Mouse (Mus musculus) neural tube, embryonic 12.5 days (tissue): Measurements from ENCODE around the gene BC049715. TPM values are rescaled to one million over a fixed set of nuclear protein-coding genes. Genes with fewer than 3 reads are reported as not detected.

ENCODE experiments used
- ATAC-seq: fragments of 200-750 bp; cut with Nextera tagmentation; 2 replicates; pipeline ENCODE4 v1.8.0; 2017; ENCODE audit warnings: low read depth, mild to moderate bottlenecking, moderate TSS enrichment, moderate library complexity; ENCODE audit not compliant: low FRiP score
- H3K27ac ChIP-seq: fragments of 300-500 bp; sonication (generic); 2 replicates; pipeline ENCODE4 v1.5.1; 2016
- H3K27me3 ChIP-seq: fragments of 300-500 bp; sonication (generic); replicated peaks from 2 replicates; pipeline ENCODE4 v1.6.1; 2016; ENCODE audit warnings: mild to moderate bottlenecking
- H3K36me3 ChIP-seq: fragments of 300-500 bp; sonication (generic); 2 replicates; pipeline ENCODE4 v1.6.1; 2016; ENCODE audit warnings: mild to moderate bottlenecking
- H3K4me1 ChIP-seq: fragments of 300-500 bp; sonication (generic); 2 replicates; pipeline ENCODE4 v1.6.1; 2016
- H3K4me2 ChIP-seq: fragments of 300-500 bp; sonication (generic); replicated peaks from 2 replicates; pipeline ENCODE4 v1.6.1; 2016; ENCODE audit warnings: mild to moderate bottlenecking
- H3K4me3 ChIP-seq: fragments of 300-500 bp; sonication (generic); 2 replicates; pipeline ENCODE4 v1.5.1; 2016
- H3K9ac ChIP-seq: fragments of 300-500 bp; sonication (generic); 2 replicates; pipeline ENCODE4 v1.6.1; 2016; ENCODE audit warnings: mild to moderate bottlenecking
- H3K9me3 ChIP-seq: fragments of 300-500 bp; sonication (generic); 2 replicates; pipeline ENCODE4 v1.6.1; 2016; ENCODE audit warnings: mild to moderate bottlenecking
- WGBS: fragments of 180-500 bp; shearing (Covaris S2); methylation state at CpG from one replicate; pipeline ENCODE4 v1.1.7; 2016; 5-methylcytosine and 5-hydroxymethylcytosine counted together
- polyA plus RNA-seq: library from polyadenylated mRNA; unstranded; fragments of >200 nt; fragmentation: Nextera tagmentation; extraction: Ambion mirVana; gene quantifications from 2 replicates; pipeline ENCODE4 v1.2.1, GENCODE M21; 2016

Gene BC049715
- polyA plus RNA-seq, 1 experiment from 2014 or later = 1.1 TPM

GRCm38 (mm10) chr6:136811196-136811595 is 16.2 kb upstream of the BC049715 start:
- no peak overlapping the region for H3K9ac ChIP-seq
- no peaks in the 10 kb centered on the region for H3K27me3 ChIP-seq
- H3K4me1 ChIP-seq = peaks cover 10% of the 10 kb centered on the region
- no peak overlapping the region for H3K27ac ChIP-seq
- WGBS = 90% methylated on average over 10 of the region's 10 CpGs
- no peak overlapping the region for H3K4me3 ChIP-seq
- no peak for ATAC-seq
- H3K4me2 ChIP-seq = no peak overlapping the region
- no peaks in the 10 kb centered on the region for H3K9me3 ChIP-seq
- H3K36me3 ChIP-seq = peaks cover 38% of the 10 kb centered on the region

DNA sequence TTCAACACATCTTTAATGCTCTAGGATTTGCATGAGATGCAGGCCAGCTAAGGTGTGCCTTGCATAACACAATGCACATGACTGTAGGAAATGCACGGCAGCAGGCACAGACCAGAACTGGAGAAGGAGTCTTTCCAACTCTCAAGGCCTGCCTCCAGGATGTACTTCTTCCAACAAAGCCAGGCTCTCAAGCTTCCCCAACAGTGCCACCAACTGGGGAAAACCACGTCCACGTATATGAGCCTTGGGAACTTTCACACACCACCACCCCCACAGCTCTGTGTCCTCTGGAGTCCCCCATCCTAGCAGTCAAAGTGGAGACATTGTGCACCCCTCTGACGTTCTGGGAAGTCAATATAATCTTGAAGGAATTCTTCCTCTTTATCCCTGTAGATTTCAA is 14.3 kb upstream of the BC049715 start:
- Histone ChIP-seq H3K27ac (no peak overlapping the region), H3K27me3 (no peaks in the 10 kb centered on the region), H3K4me2 (no peak overlapping the region), H3K36me3 (peaks cover 56% of the 10 kb centered on the region), H3K4me3 (no peak overlapping the region), H3K9ac (no peak overlapping the region), H3K4me1 (peaks cover 10% of the 10 kb centered on the region), H3K9me3 (no peaks in the 10 kb centered on the region)
- no peak for ATAC-seq
- WGBS = 46% methylated on average over 4 of the region's 4 CpGs

DNA sequence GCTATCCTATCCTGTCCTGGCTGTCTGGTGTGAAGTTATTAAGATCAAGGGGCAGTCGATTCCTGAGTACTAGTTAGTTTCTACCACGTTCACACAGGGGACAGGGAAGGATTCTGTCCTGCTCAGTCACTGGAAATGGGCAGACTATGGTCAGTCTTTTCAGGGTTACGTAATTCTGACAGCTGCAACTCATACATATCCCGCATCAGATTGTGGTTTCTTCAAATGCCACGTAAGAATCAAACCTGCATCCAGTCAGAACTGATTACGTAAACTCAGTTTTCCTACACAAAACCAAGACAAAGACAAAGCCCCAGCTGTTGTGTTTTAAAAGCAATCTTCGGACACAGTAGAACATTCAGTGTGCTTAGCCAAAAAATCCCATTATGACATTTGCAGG is 12.0 kb upstream of the BC049715 start:
- H3K27ac ChIP-seq = no peak overlapping the region
- no peak overlapping the region for H3K4me2 ChIP-seq
- no peak overlapping the region for H3K9ac ChIP-seq
- no peaks in the 10 kb centered on the region for H3K9me3 ChIP-seq
- H3K4me3 ChIP-seq = no peak overlapping the region
- H3K4me1 ChIP-seq = no peaks in the 10 kb centered on the region
- 97% methylated on average over 7 of the region's 7 CpGs for WGBS
- peaks cover 76% of the 10 kb centered on the region for H3K36me3 ChIP-seq
- no peak for ATAC-seq
- H3K27me3 ChIP-seq = no peaks in the 10 kb centered on the region

DNA sequence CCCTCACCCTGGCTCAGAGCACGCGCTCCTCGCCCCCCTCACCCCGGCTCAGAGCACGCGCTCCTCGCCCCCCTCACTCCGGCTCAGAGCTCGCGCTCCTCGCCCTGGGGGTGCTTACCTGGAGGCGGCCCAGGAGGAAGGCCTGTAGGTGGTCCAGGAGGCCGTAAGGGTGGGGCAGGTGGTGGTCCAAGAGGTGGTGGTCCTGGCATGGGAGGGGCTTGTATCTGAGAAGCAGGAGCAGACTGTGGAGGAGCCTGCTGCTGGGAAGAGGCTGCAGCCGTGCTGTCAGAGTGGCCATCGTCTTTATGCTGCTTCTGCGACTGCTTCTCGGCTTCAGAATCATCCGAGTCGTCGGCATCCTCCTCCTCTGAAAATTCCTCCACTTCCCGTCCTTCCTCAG is 10.6 kb upstream of the BC049715 start:
- Histone ChIP-seq H3K4me3 (no peak overlapping the region), H3K27ac (no peak overlapping the region), H3K9me3 (no peaks in the 10 kb centered on the region), H3K9ac (no peak overlapping the region), H3K4me2 (no peak overlapping the region), H3K36me3 (peaks cover 90% of the 10 kb centered on the region), H3K27me3 (no peaks in the 10 kb centered on the region), H3K4me1 (no peaks in the 10 kb centered on the region)
- no peak for ATAC-seq
- 93% methylated on average over 21 of the region's 21 CpGs for WGBS

GRCm38 (mm10) chr6:136817549-136817948 is 9.9 kb upstream of the BC049715 start:
- no peaks in the 10 kb centered on the region for H3K4me1 ChIP-seq
- H3K4me2 ChIP-seq = no peak overlapping the region
- no peak overlapping the region for H3K9ac ChIP-seq
- H3K4me3 ChIP-seq = no peak overlapping the region
- WGBS = 94% methylated on average over 3 of the region's 3 CpGs
- H3K27ac ChIP-seq = no peak overlapping the region
- peaks cover 91% of the 10 kb centered on the region for H3K36me3 ChIP-seq
- no peak for ATAC-seq
- H3K27me3 ChIP-seq = no peaks in the 10 kb centered on the region
- H3K9me3 ChIP-seq = no peaks in the 10 kb centered on the region

GRCm38 (mm10) chr6:136820381-136820780 is 7.0 kb upstream of the BC049715 start:
- ATAC-seq = no peak
- WGBS = 97% methylated on average over 21 of the region's 21 CpGs
- Histone ChIP-seq H3K9me3 (no peaks in the 10 kb centered on the region), H3K27me3 (no peaks in the 10 kb centered on the region), H3K4me2 (no peak overlapping the region), H3K4me1 (no peaks in the 10 kb centered on the region), H3K36me3 (peaks cover 88% of the 10 kb centered on the region), H3K4me3 (no peak overlapping the region), H3K9ac (no peak overlapping the region), H3K27ac (no peak overlapping the region)

- H3K4me1 ChIP-seq = no peaks in the 10 kb centered on the region
- H3K9ac ChIP-seq = no peak overlapping the region
- no peak overlapping the region for H3K4me2 ChIP-seq
- H3K36me3 ChIP-seq = peaks cover 86% of the 10 kb centered on the region
- WGBS = 92% methylated on average over 18 of the region's 18 CpGs
- ATAC-seq = no peak
- no peak overlapping the region for H3K4me3 ChIP-seq
- no peaks in the 10 kb centered on the region for H3K27me3 ChIP-seq
- no peaks in the 10 kb centered on the region for H3K9me3 ChIP-seq
- H3K27ac ChIP-seq = no peak overlapping the region
These were observed 6.3 kb upstream of the BC049715 start for GRCm38 (mm10) chr6:136821086-136821485.

DNA sequence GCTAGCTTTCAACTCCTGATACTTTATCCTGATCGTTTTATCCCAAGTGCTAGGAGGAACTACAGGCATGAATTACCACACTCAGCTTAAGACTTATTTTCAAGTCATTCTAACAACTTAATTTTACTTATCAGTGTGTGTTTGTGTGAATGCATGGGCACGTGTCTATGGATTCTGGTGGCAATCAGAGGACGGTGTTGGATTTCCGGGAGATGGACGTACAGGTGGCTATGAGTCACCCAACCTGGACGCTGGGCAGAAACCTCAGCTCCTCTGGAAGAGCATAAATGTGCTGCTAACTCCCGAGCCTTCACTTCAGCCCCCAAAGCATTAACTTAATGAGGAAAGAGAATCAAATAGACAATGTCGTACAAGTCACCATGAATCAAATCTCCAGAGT is 2.4 kb upstream of the BC049715 start:
- Histone ChIP-seq H3K4me1 (peaks cover 5% of the 10 kb centered on the region; the same call in 1 of the 2 replicates), H3K27me3 (no peaks in the 10 kb centered on the region), H3K9ac (no peak overlapping the region), H3K27ac (no peak overlapping the region), H3K9me3 (no peaks in the 10 kb centered on the region), H3K4me3 (no peak overlapping the region), H3K4me2 (no peak overlapping the region), H3K36me3 (peaks cover 50% of the 10 kb centered on the region)
- 94% methylated on average over 8 of the region's 8 CpGs for WGBS
- no peak for ATAC-seq

DNA sequence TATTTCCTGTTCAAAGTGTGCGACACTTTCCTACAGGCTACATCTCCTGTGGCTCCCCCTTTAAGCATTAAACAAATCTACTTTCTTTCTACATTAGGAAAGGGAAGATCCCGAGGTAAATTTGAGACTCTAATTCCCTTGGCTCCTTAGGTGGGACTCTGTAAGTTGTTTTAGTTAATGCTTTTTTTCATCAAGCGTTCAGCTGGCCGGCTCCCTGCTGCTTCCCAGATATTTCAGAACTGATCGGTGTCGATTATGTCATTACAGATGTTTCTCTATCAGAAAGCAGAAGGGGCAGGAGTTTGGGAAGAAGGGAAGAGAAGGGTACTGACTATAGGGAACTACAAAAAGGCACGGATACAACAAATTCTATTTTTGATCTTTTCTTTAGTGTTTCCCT is 310 bp upstream of the BC049715 start:
- ATAC-seq = no peak
- H3K27me3 ChIP-seq = no peaks in the 10 kb centered on the region
- H3K4me3 ChIP-seq = peak overlapping the region; percentile 99
- peaks cover 5% of the 10 kb centered on the region; the same call in 1 of the 2 replicates for H3K4me1 ChIP-seq
- peak overlapping the region; percentile 97 for H3K9ac ChIP-seq
- no peaks in the 10 kb centered on the region for H3K9me3 ChIP-seq
- peak overlapping the region; percentile 75 for H3K4me2 ChIP-seq
- H3K36me3 ChIP-seq = peaks cover 29% of the 10 kb centered on the region
- H3K27ac ChIP-seq = no peak overlapping the region
- WGBS = 26% methylated on average over 7 of the region's 7 CpGs

DNA sequence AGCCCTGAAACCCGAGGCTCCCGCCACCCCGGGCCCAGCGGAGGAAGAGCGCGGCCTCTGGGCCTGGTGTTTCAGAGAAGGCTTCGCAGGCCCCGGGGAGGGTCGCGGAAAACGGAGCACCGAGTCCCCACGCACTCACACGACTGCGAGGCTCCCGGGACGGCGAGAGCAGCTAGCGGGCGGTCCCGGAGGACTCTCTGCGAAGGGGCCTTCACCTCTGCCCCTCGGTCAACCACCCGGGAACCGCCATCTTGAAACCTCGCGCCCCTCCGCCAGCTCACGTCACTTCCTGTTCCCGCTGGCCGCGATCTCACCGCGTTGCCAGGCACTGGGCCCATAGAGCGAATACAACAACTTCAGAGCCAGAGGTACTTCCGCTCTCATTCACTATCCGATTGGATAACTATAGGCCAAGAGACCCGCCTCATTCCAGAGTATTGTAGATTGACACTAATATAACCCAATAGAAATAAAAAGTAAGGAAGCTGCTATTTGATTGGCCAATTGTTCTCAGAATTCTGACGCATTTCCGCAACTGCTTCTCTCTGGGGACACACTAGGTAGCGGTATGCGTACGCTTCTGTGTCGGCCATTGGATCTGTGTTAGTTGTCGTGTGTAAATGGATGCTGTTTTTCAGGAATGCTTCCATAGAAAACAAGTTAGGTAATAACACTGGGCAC is 595 bp downstream of the BC049715 start, which contains the start of gene Wbp11:
TSS of gene Wbp11 (minus strand) at position 353 of the 681 bp plus-strand sequence.
- H3K4me1 ChIP-seq = peaks cover 5% of the 10 kb centered on the region; the same call in 1 of the 2 replicates
- 0 out of 2 replicates have a peak within 1 kb of the TSS, but pooled peaks have one; percentile 42 for H3K27ac ChIP-seq
- H3K36me3 ChIP-seq = peaks cover 20% of the 10 kb centered on the region
- ATAC-seq = peak; percentile 100
- no peaks in the 10 kb centered on the region for H3K27me3 ChIP-seq
- peak within 1 kb of the TSS; percentile 97 for H3K9ac ChIP-seq
- WGBS = under 1% methylated on average over 45 of the region's 45 CpGs
- peak within 1 kb of the TSS; percentile 75 for H3K4me2 ChIP-seq
- no peaks in the 10 kb centered on the region for H3K9me3 ChIP-seq
- H3K4me3 ChIP-seq = peak within 1 kb of the TSS; percentile 99

- H3K9ac ChIP-seq = peak overlapping the region; percentile 60
- ATAC-seq = no peak; the same call in 1 of the 2 replicates
- peak overlapping the region; percentile 60 for H3K4me2 ChIP-seq
- 35% methylated on average over 4 of the region's 4 CpGs for WGBS
- no peaks in the 10 kb centered on the region for H3K9me3 ChIP-seq
- peaks cover 18% of the 10 kb centered on the region for H3K36me3 ChIP-seq
- no peaks in the 10 kb centered on the region for H3K27me3 ChIP-seq
- peaks cover 5% of the 10 kb centered on the region; the same call in 1 of the 2 replicates for H3K4me1 ChIP-seq
- H3K27ac ChIP-seq = no peak overlapping the region
- peak overlapping the region; percentile 44 for H3K4me3 ChIP-seq
These were observed 1.3 kb downstream of the BC049715 start for GRCm38 (mm10) chr6:136828681-136829080.

DNA sequence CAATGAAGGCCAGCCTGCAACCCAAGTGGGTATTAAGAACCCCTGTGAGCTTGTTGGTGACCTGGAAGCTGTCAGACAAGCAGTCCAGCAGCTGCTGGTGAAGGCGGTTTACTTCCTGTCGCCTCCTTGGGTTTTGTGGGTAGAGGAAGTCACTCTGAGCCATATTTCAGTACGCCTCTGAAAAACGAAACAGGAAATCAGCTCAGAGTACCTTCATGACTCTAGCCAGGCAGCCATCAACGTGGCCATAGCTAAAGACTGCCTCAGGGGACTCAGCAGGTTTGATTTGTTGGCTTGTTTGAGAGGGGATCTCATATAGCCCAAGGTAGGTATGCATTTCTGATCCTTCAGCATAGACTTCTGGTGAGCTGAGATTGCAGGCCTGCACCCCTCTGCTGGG is 4.3 kb downstream of the BC049715 start:
- Histone ChIP-seq H3K4me1 (peaks cover 5% of the 10 kb centered on the region; the same call in 1 of the 2 replicates), H3K9ac (no peak overlapping the region), H3K9me3 (no peaks in the 10 kb centered on the region), H3K4me2 (no peak overlapping the region), H3K4me3 (no peak overlapping the region), H3K36me3 (no peaks in the 10 kb centered on the region), H3K27me3 (no peaks in the 10 kb centered on the region), H3K27ac (no peak overlapping the region)
- no peak for ATAC-seq
- 81% methylated on average over 5 of the region's 5 CpGs for WGBS

DNA sequence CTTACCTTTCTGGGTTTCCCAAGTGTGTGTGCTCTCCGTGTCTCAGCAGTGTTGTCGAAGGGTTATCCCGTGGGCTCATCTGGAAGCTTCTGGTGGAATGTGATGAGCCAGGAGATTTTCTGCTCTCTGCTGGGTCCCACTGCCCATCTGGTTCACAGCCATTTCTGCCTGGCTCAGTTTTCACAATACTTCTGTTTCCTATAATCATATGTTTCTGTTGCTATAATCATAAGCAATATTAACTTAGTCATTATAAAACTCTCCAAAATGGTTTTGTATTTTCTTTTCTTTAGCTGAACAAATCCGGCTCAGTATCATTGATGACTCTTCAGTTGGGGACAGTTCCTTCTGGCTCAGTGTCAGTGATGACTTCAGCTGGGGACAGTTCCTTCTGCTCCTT is 7.9 kb downstream of the BC049715 start, which contains the start of gene Smco3:
TSS of gene Smco3 (minus strand) at position 101 of the 400 bp plus-strand sequence.
- 60% methylated on average over 4 of the region's 4 CpGs for WGBS
- no peaks in the 10 kb centered on the region for H3K36me3 ChIP-seq
- no peak within 1 kb of the TSS for H3K4me2 ChIP-seq
- no peaks in the 10 kb centered on the region for H3K9me3 ChIP-seq
- H3K9ac ChIP-seq = no peak within 1 kb of the TSS
- no peaks in the 10 kb centered on the region for H3K4me1 ChIP-seq
- no peak for ATAC-seq
- H3K27me3 ChIP-seq = no peaks in the 10 kb centered on the region
- H3K27ac ChIP-seq = no peak within 1 kb of the TSS
- H3K4me3 ChIP-seq = no peak within 1 kb of the TSS
